Comparison of ENCODE assay signal across 9 mouse cellular contexts in genomic region chr14:34614551-34614950, GRCm38 (mm10). TPM values are rescaled to one million over a fixed set of nuclear protein-coding genes. Genes with fewer than 3 reads are reported as not detected.
DNase-seq lines count a peak whose midpoint lies in the region; ATAC-seq and TF ChIP-seq lines count a peak whose summit lies in the region.
"Had no signal": no experiment of that assay in that cellular context is flagged by ENCODE, and none has a peak within 500 bp of the region (broad histone marks: within the 10 kb centered on the region; RNA-seq: fewer than 3 reads in every experiment).

No protein-coding gene starts in this region.

- intact Hi-C loops in heart, postnatal 14 days (cut with DNase I) = no loop called here

- H3K36me3 ChIP-seq in heart, embryonic 14.5 days (ENCODE audit: control insufficient read depth, insufficient read depth, low read length) = no peaks in the 10 kb centered on the region
- H3K36me3 ChIP-seq in G1E (replicated peaks) = no peaks in the 10 kb centered on the region
- H3K36me3 ChIP-seq in hindbrain, embryonic 11.5 days (ENCODE audit: control insufficient read depth, insufficient read depth, low read length) = no peaks in the 10 kb centered on the region
- no peaks in the 10 kb centered on the region for H3K36me3 ChIP-seq in liver, postnatal 0 days (replicated peaks; ENCODE audit: insufficient read depth, low read length)

- peak overlapping the region; percentile 52 for H3K9ac ChIP-seq in heart, embryonic 14.5 days (ENCODE audit: low read length)
- H3K9ac ChIP-seq in hindbrain, embryonic 11.5 days (ENCODE audit: low read depth, low read length) = no peak overlapping the region
- peak overlapping the region; percentile 31 for H3K9ac ChIP-seq in liver, postnatal 0 days (replicated peaks)

- no peak overlapping the region for H3K27ac ChIP-seq in heart, embryonic 14.5 days (replicated peaks in 1 of 2; ENCODE audit: control insufficient read depth in 1 of 2, insufficient read depth in 1 of 2, low read depth in 2 of 2, low read length in 2 of 2)
- H3K27ac ChIP-seq in hindbrain, embryonic 11.5 days (ENCODE audit: low read depth, low read length) = no peak overlapping the region
- no peak overlapping the region for H3K27ac ChIP-seq in liver, postnatal 0 days (ENCODE audit: low read depth)
- H3K27ac ChIP-seq: left cerebral cortex, adult 2 months had no signal

- 17% methylated on average over 15 of the region's 15 CpGs for WGBS in heart, embryonic 14.5 days
- 8% methylated on average over 15 of the region's 15 CpGs for WGBS in hindbrain, embryonic 11.5 days
- 29% methylated on average over 15 of the region's 15 CpGs for WGBS in liver, postnatal 0 days (ENCODE audit: insufficient replicate concordance)

- H3K9me3 ChIP-seq in heart, embryonic 14.5 days (ENCODE audit: control insufficient read depth, low read length) = no peaks in the 10 kb centered on the region
- no peaks in the 10 kb centered on the region for H3K9me3 ChIP-seq in G1E (replicated peaks)
- no peaks in the 10 kb centered on the region for H3K9me3 ChIP-seq in hindbrain, embryonic 11.5 days (ENCODE audit: control insufficient read depth, low read length)
- H3K9me3 ChIP-seq in liver, postnatal 0 days (ENCODE audit: low read length) = no peaks in the 10 kb centered on the region

- H3K4me3 ChIP-seq in heart, embryonic 14.5 days (ENCODE audit: control insufficient read depth in 1 of 2, insufficient read depth in 1 of 2, low read depth in 1 of 2, low read length in 2 of 2) = peak overlapping the region; percentile 36 to 45
- H3K4me3 ChIP-seq in G1E (ENCODE audit: low read depth, low read length) = peak overlapping the region; percentile 52; the same call in 1 of the 2 replicates
- no peak overlapping the region for H3K4me3 ChIP-seq in hindbrain, embryonic 11.5 days (ENCODE audit: low read depth, low read length)
- H3K4me3 ChIP-seq in liver, postnatal 0 days (ENCODE audit: low read depth, low read length) = peak overlapping the region; percentile 38
- H3K4me3 ChIP-seq: left cerebral cortex, adult 2 months had no signal

- H3K4me1 ChIP-seq in heart, embryonic 14.5 days (ENCODE audit: control insufficient read depth in 2 of 2, insufficient read depth in 2 of 2, low read length in 2 of 2) = peaks cover 7 to 17% of the 10 kb centered on the region in 2 experiments; a peak in 3 of 4 replicates
- peaks cover 21% of the 10 kb centered on the region for H3K4me1 ChIP-seq in G1E (ENCODE audit: insufficient read depth, low read depth, low read length)
- 0 out of 2 replicates have a peak, but pooled peaks cover 4% of the 10 kb centered on the region for H3K4me1 ChIP-seq in hindbrain, embryonic 11.5 days (replicated peaks; ENCODE audit: control insufficient read depth, insufficient read depth, low read length)
- H3K4me1 ChIP-seq in liver, postnatal 0 days (ENCODE audit: insufficient read depth) = peaks cover 6% of the 10 kb centered on the region; the same call in 1 of the 2 replicates

- TF ChIP-seq CTCF in G1E (IDR thresholded peaks at IDR 0.05; ENCODE audit: low read depth, low read length) = no peak
- no peak for TF ChIP-seq CTCF in liver, postnatal 0 days (IDR thresholded peaks at IDR 0.05; ENCODE audit: low read depth)

- no peak for TF ChIP-seq EP300 in liver, postnatal 0 days (IDR thresholded peaks at IDR 0.05; ENCODE audit: low read depth)

- H3K4me2 ChIP-seq in heart, embryonic 14.5 days (ENCODE audit: low read length) = peak overlapping the region; percentile 72
- H3K4me2 ChIP-seq in hindbrain, embryonic 11.5 days (replicated peaks; ENCODE audit: low read depth, low read length) = peak overlapping the region; percentile 29
- peak overlapping the region; percentile 67 for H3K4me2 ChIP-seq in liver, postnatal 0 days (ENCODE audit: low read depth, low read length)

- no peak for ATAC-seq in heart, embryonic 14.5 days (ENCODE audit: insufficient number of reproducible peaks, insufficient read depth, low FRiP score, low read depth)
- ATAC-seq in G1E (ENCODE audit: extremely low read depth, insufficient number of reproducible peaks, low FRiP score, poor library complexity, severe bottlenecking) = no peak
- ATAC-seq in hindbrain, embryonic 11.5 days (ENCODE audit: low FRiP score) = no peak
- ATAC-seq in liver, postnatal 0 days = 0 out of 2 replicates have a peak, but pooled peaks have one; percentile 4

- no peak for DNase-seq in heart, postnatal 14 days
- no peak for DNase-seq in G1E (ENCODE audit: low spot score)
- no peak for DNase-seq in hindbrain, embryonic 11.5 days (ENCODE audit: low spot score)
- DNase-seq in liver, postnatal 0 days = no peak
- DNase-seq in urinary bladder, postnatal 36 days (ENCODE audit: low spot score in 2 of 2) = no peak
- no peak for DNase-seq in layer of hippocampus, adult 11-12 months (ENCODE audit: low spot score)
- no peak for DNase-seq in gastrocnemius, postnatal 10 days

- H3K27me3 ChIP-seq in heart, embryonic 14.5 days (ENCODE audit: control insufficient read depth, insufficient read depth, low read length) = peaks cover 18% of the 10 kb centered on the region
- peaks cover 11% of the 10 kb centered on the region; the same call in 1 of the 2 replicates for H3K27me3 ChIP-seq in G1E (ENCODE audit: insufficient read depth, low read length)
- H3K27me3 ChIP-seq in hindbrain, embryonic 11.5 days (ENCODE audit: control insufficient read depth, insufficient read depth, low read length) = peaks cover 12% of the 10 kb centered on the region; the same call in 1 of the 2 replicates
- H3K27me3 ChIP-seq in liver, postnatal 0 days (ENCODE audit: insufficient read depth, low read length) = 0 out of 2 replicates have a peak, but pooled peaks cover 4% of the 10 kb centered on the region

RNA-seq across cellular contexts. Expression of gene Opn4, which starts 14.6 kb away (rescaled TPM):
- 5.0 and 5.2 TPM in 2 replicates for polyA plus RNA-seq in heart, embryonic 14.5 days (2014; fragmentation: Nextera tagmentation; extraction: Ambion mirVana)
- total RNA-seq in heart, postnatal 14 days (2021) = 1 to 10 TPM; 2.2 to 2.3 TPM
- total RNA-seq in G1E (2014; fragmentation: Nextera tagmentation) = not detected in 2 replicates
- total RNA-seq in G1E (2017) = 0.05 TPM in 1 of 2 replicates, not detected in the other
- not detected in 2 replicates for polyA plus RNA-seq in G1E (2012)
- polyA plus RNA-seq in hindbrain, embryonic 11.5 days (2014; fragmentation: Nextera tagmentation; extraction: Ambion mirVana) = not detected in 2 replicates
- not detected in 2 replicates for polyA plus RNA-seq in liver, postnatal 0 days (2015; fragmentation: Nextera tagmentation; extraction: Ambion mirVana)
- total RNA-seq in gastrocnemius, postnatal 10 days (2021) = not detected
- total RNA-seq: left cerebral cortex, adult 2 months had no signal

RNA-seq across cellular contexts. Expression of gene Ldb3, which starts 26.1 kb away (rescaled TPM):
- 301 and 314 TPM in 2 replicates for polyA plus RNA-seq in heart, embryonic 14.5 days (2014; fragmentation: Nextera tagmentation; extraction: Ambion mirVana)
- 100 to 1,000 TPM; 877 to 926 TPM for total RNA-seq in heart, postnatal 14 days (2021)
- total RNA-seq in G1E (2014; fragmentation: Nextera tagmentation) = not detected in 2 replicates
- total RNA-seq in G1E (2017) = 0.05 TPM in 1 of 2 replicates, not detected in the other
- not detected in 2 replicates for polyA plus RNA-seq in G1E (2012)
- polyA plus RNA-seq in hindbrain, embryonic 11.5 days (2014; fragmentation: Nextera tagmentation; extraction: Ambion mirVana) = 0.28 and 0.29 TPM in 2 replicates
- 0.26 and 3.2 TPM in 2 replicates for polyA plus RNA-seq in liver, postnatal 0 days (2015; fragmentation: Nextera tagmentation; extraction: Ambion mirVana)
- 1,000 to 10,000 TPM; 1,336 to 1,359 TPM for total RNA-seq in gastrocnemius, postnatal 10 days (2021)

RNA-seq across cellular contexts. Expression of gene Wapl, which starts 59.2 kb away (rescaled TPM):
- polyA plus RNA-seq in heart, embryonic 14.5 days (2014; fragmentation: Nextera tagmentation; extraction: Ambion mirVana) = 18.1 and 19.9 TPM in 2 replicates
- 10 to 100 TPM; 37.1 to 40.0 TPM for total RNA-seq in heart, postnatal 14 days (2021)
- total RNA-seq in G1E (2014; fragmentation: Nextera tagmentation) = 283 and 301 TPM in 2 replicates
- 210 and 238 TPM in 2 replicates for total RNA-seq in G1E (2017)
- 29.9 and 32.6 TPM in 2 replicates for polyA plus RNA-seq in G1E (2012)
- 33.2 and 38.7 TPM in 2 replicates for polyA plus RNA-seq in hindbrain, embryonic 11.5 days (2014; fragmentation: Nextera tagmentation; extraction: Ambion mirVana)
- polyA plus RNA-seq in liver, postnatal 0 days (2015; fragmentation: Nextera tagmentation; extraction: Ambion mirVana) = 15.3 TPM in 2 replicates
- total RNA-seq in gastrocnemius, postnatal 10 days (2021) = 10 to 100 TPM; 45.7 to 48.3 TPM

Comparison
In these comparisons a context has a peak if more than half of its experiments do, and no peak if none do; other contexts are left out.
1. RNA of gene Ldb3, which starts 26.1 kb away (polyA plus RNA-seq): 301 to 314 TPM in heart, embryonic 14.5 days; 0.28 to 0.29 TPM in hindbrain, embryonic 11.5 days, 0.26 to 3.2 TPM in liver, postnatal 0 days and not detected in G1E; every median in the first group is over 10 times any median in the second.
2. Peak in every context shown above with its lines, with median percentiles within 50 percentile points of each other: H3K4me2 ChIP-seq.